Mouse (Mus musculus): ENCODE data around the gene Rapgef5.

GRCm38 (mm10) chr12:117736130-117736529, 219.9 kb downstream of the Rapgef5 start:
- TF ChIP-seq POLR2A (IDR thresholded peaks at IDR 0.05; ENCODE audit: control insufficient read depth in 1 of 2, insufficient read depth in 1 of 2, low read depth in 1 of 2, low read length in 2 of 2, poor library complexity in 1 of 2) (no peak), TBP (IDR thresholded peaks at IDR 0.05; ENCODE audit: low read depth, low read length) (no peak), ZNF384 (IDR thresholded peaks at IDR 0.05; ENCODE audit: low read depth, low read length) (no peak), CTCF (IDR thresholded peaks at IDR 0.05 in 2 of 3, conservative IDR thresholded peaks at IDR 0.05 in 1 of 3; ENCODE audit: control insufficient read depth in 1 of 3, insufficient read depth in 1 of 3, low read depth in 2 of 3, low read length in 3 of 3, poor library complexity in 1 of 3, severe bottlenecking in 1 of 3) (no peak), USF1 (IDR thresholded peaks at IDR 0.05; ENCODE audit: low read depth, low read length) (no peak), RAD21 (IDR thresholded peaks at IDR 0.05; ENCODE audit: low read depth, low read length) (no peak), SMC3 (IDR thresholded peaks at IDR 0.05; ENCODE audit: low read depth, low read length) (no peak), MEF2A (IDR thresholded peaks at IDR 0.05; ENCODE audit: extremely low read depth, insufficient replicate concordance, low read depth, low read length, poor library complexity, severe bottlenecking) (no peak), SIN3A (IDR thresholded peaks at IDR 0.05; ENCODE audit: low read length) (no peak)

Measured in MEL (cell line).